ENCODE assay signal across 9 mouse cellular contexts in the genomic region with DNA sequence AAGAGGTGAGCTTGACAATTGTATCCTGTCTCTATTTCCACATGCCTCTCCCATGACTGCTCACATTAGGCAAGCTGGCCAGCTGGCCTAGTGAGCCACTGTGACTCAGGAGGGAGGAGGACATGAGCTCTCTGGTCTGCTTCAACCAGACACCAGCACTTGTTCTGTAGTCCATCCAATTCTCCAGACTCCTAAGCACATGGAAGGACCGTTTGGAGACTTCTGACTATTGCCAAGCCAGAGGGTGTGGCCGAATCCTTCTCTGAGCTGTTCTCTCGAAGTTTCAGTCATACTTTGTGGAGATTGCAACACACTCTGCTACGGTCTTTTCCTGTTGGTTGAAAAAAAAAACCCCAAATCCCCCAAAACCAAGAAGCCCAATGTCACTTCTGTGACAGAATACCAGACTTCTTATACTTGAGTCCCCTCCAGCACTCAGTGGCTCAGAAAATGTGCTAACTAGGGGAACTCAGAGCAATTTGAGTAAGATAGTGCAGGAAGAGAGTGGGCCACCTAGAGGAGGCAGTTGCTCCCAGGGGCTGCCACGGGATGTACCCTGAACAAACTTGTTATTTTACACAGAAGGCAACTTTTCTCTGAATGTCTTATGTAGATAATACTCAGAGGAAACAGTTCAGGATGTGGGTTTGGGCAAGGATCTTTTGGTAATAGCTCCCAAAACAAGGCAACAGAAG. TPM values are rescaled to one million over a fixed set of nuclear protein-coding genes. Genes with fewer than 3 reads are reported as not detected.
DNase-seq lines count a peak whose midpoint lies in the region; ATAC-seq and TF ChIP-seq lines count a peak whose summit lies in the region.
"Had no signal": no experiment of that assay in that cellular context is flagged by ENCODE, and none has a peak within 500 bp of the region (broad histone marks: within the 10 kb centered on the region; RNA-seq: fewer than 3 reads in every experiment).

No protein-coding gene starts in this region.

- no peaks in the 10 kb centered on the region; the same call in 1 of the 2 replicates for H3K4me1 ChIP-seq in heart, adult 2 months (ENCODE audit: control insufficient read depth, insufficient read depth, low read length)
- 0 out of 2 replicates have a peak, but pooled peaks cover 3% of the 10 kb centered on the region for H3K4me1 ChIP-seq in heart, embryonic 12.5 days (replicated peaks)
- H3K4me1 ChIP-seq in lung, postnatal 0 days (ENCODE audit: insufficient read depth, low read depth, low read length), result no peaks in the 10 kb centered on the region

- no peaks in the 10 kb centered on the region for H3K79me2 ChIP-seq in heart, adult 2 months (replicated peaks; ENCODE audit: control insufficient read depth, insufficient read depth, low read length)

- TF ChIP-seq POLR2A in heart, adult 2 months (IDR thresholded peaks at IDR 0.05; ENCODE audit: insufficient read depth, low read depth, low read length), result no peak

- no peak overlapping the region for H3K4me3 ChIP-seq in heart, adult 2 months
- no peak overlapping the region for H3K4me3 ChIP-seq in heart, embryonic 12.5 days
- H3K4me3 ChIP-seq in lung, postnatal 0 days (ENCODE audit: low read depth, low read length), result no peak overlapping the region

- H3K36me3 ChIP-seq in heart, adult 2 months (ENCODE audit: control insufficient read depth, insufficient read depth, low read length), result no peaks in the 10 kb centered on the region
- H3K36me3 ChIP-seq in heart, embryonic 12.5 days, result no peaks in the 10 kb centered on the region
- H3K36me3 ChIP-seq in lung, postnatal 0 days (ENCODE audit: insufficient read depth, low read length), result no peaks in the 10 kb centered on the region

- WGBS in heart, adult 2 months, result 39% methylated on average over 5 of the region's 5 CpGs
- 52% methylated on average over 5 of the region's 5 CpGs for WGBS in heart, embryonic 12.5 days
- 18% methylated on average over 5 of the region's 5 CpGs for WGBS in lung, postnatal 0 days

- no peaks in the 10 kb centered on the region for H3K27me3 ChIP-seq in heart, adult 2 months (ENCODE audit: control insufficient read depth, insufficient read depth, low read length)
- H3K27me3 ChIP-seq in heart, embryonic 12.5 days (replicated peaks), result no peaks in the 10 kb centered on the region
- H3K27me3 ChIP-seq in lung, postnatal 0 days (replicated peaks; ENCODE audit: insufficient read depth, low read length), result no peaks in the 10 kb centered on the region

- no peaks in the 10 kb centered on the region for H3K9me3 ChIP-seq in heart, embryonic 12.5 days (replicated peaks)
- H3K9me3 ChIP-seq in lung, postnatal 0 days (ENCODE audit: low read length), result no peaks in the 10 kb centered on the region

- TF ChIP-seq EP300 in heart, adult 2 months (IDR thresholded peaks at IDR 0.05; ENCODE audit: insufficient read depth, low read depth, low read length), result no peak
- TF ChIP-seq EP300 in lung, postnatal 0 days (IDR thresholded peaks at IDR 0.05), result 0 out of 2 replicates have a peak, but pooled peaks have one; percentile 10

- H3K4me2 ChIP-seq in heart, embryonic 12.5 days, result no peak overlapping the region
- no peak overlapping the region for H3K4me2 ChIP-seq in lung, postnatal 0 days (replicated peaks; ENCODE audit: low read depth, low read length)

- intact Hi-C loops in heart, adult 2 months (cut with DNase I), result no loop called here
- intact Hi-C loops in left cerebral cortex, postnatal 10 days (cut with DNase I), result no loop called here
- intact Hi-C loops in left cerebral cortex, postnatal 4 days (cut with DNase I), result no loop called here

- no peak for ATAC-seq in heart, embryonic 12.5 days (ENCODE audit: insufficient number of reproducible peaks, low FRiP score)
- peak; percentile 65 for ATAC-seq in lung, postnatal 0 days

- no peak for TF ChIP-seq CTCF in heart, adult 2 months (IDR thresholded peaks at IDR 0.05)
- TF ChIP-seq CTCF in lung, postnatal 0 days (IDR thresholded peaks at IDR 0.05), result peak; percentile 21; the same call in 1 of the 2 replicates

- no peak overlapping the region for H3K9ac ChIP-seq in heart, adult 2 months (ENCODE audit: low read depth, low read length)
- no peak overlapping the region for H3K9ac ChIP-seq in heart, embryonic 12.5 days
- H3K9ac ChIP-seq in lung, postnatal 0 days (replicated peaks; ENCODE audit: low read depth), result no peak overlapping the region

- peak; percentile 50 to 74 for DNase-seq in heart, adult 2 months
- peak; percentile 43 to 45 for DNase-seq in gastrocnemius, adult 8-10 months (ENCODE audit: low spot score in 2 of 2)
- peak; percentile 80 for DNase-seq in lung, postnatal 0 days (ENCODE audit: low spot score)
- peak; percentile 60 to 71 for DNase-seq in thymus, postnatal 36 days
- DNase-seq in ovary, postnatal 14 days (ENCODE audit: low spot score), result no peak
- no peak for DNase-seq in left cerebral cortex, postnatal 10 days (ENCODE audit: extremely low spot score in 1 of 2, low spot score in 2 of 2)
- DNase-seq in left cerebral cortex, postnatal 4 days, result no peak
- DNase-seq: right cerebral cortex, postnatal 4 days had no signal

- H3K27ac ChIP-seq in heart, adult 2 months, result peak overlapping the region; percentile 33
- H3K27ac ChIP-seq in heart, embryonic 12.5 days (ENCODE audit: poor library complexity, severe bottlenecking), result no peak overlapping the region
- no peak overlapping the region for H3K27ac ChIP-seq in lung, postnatal 0 days (ENCODE audit: low read length)

RNA-seq across cellular contexts. Expression of gene Atp10a, which starts 21.3 kb away (rescaled TPM):
- 1 to 10 TPM; 1.3 to 1.5 TPM for total RNA-seq in heart, adult 2 months (2021)
- 1.8 and 2.4 TPM in 2 replicates for polyA plus RNA-seq in heart, adult 2 months (2012; rRNA removed)
- polyA plus RNA-seq in heart, embryonic 12.5 days (2016; fragmentation: Nextera tagmentation; extraction: Ambion mirVana), result 2.2 and 2.5 TPM in 2 replicates
- total RNA-seq in gastrocnemius, adult 8-10 months (2022), result 1 to 10 TPM in 2 of 4 experiments, under 1 TPM in 2; 0.90 to 1.1 (median 1.0) TPM
- 2.0 and 2.5 TPM in 2 replicates for polyA plus RNA-seq in lung, postnatal 0 days (2015; fragmentation: Nextera tagmentation; extraction: Ambion mirVana)
- 1 to 10 TPM; 3.4 to 5.5 TPM for total RNA-seq in left cerebral cortex, postnatal 10 days (2021)
- total RNA-seq in left cerebral cortex, postnatal 4 days (2021), result 1 to 10 TPM; 3.4 to 3.7 TPM

Comparison
In these comparisons a context has a peak if more than half of its experiments do, and no peak if none do; other contexts are left out.
1. DNase-seq: peak in heart, adult 2 months (2 of 2), gastrocnemius, adult 8-10 months (2 of 2), lung, postnatal 0 days (single experiment) and thymus, postnatal 36 days (2 of 2); none in ovary, postnatal 14 days (single experiment), left cerebral cortex, postnatal 10 days (0 of 2) and left cerebral cortex, postnatal 4 days (single experiment).